Mouse (Mus musculus): ENCODE results near the gene Spats2.

DNA sequence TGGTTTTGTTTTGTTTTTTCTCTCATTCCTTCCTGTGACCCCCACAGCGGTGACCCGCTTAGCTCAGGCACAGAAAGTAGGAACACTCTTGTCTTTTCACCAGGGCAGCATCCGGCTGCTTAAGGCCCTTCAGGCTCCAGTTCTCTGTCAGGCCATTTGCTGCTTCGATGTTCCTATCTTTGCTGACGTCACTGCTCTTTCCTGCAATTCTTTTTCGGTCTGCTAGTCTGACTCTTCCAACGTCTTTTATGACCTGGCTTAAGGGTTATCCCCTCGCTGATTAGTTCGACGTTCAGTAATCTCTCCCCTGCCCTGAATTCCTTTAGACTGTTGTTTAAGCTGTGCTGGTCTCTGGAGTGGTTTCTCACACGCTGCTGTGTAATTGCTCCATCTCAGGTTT lies 9.2 kb upstream of the Spats2 start:
- TF ChIP-seq TCF12 (IDR thresholded peaks at IDR 0.05; ENCODE audit: insufficient read depth, poor library complexity, severe bottlenecking): no peak
- no peak for TF ChIP-seq MYOD1 (IDR thresholded peaks at IDR 0.05; ENCODE audit: control insufficient read depth in 1 of 3, insufficient read length in 2 of 3, low read depth in 2 of 3)
- TF ChIP-seq POLR2A (IDR thresholded peaks at IDR 0.05; ENCODE audit: insufficient read length, low read depth): no peak
- no peak for TF ChIP-seq TCF3 (IDR thresholded peaks at IDR 0.05; ENCODE audit: insufficient read length, low read depth)
- TF ChIP-seq MAX (IDR thresholded peaks at IDR 0.05; ENCODE audit: low read depth): no peak
- TF ChIP-seq CEBPB (IDR thresholded peaks at IDR 0.05; ENCODE audit: insufficient read depth, poor library complexity, severe bottlenecking): no peak
- no peak for TF ChIP-seq E2F4 (IDR thresholded peaks at IDR 0.05; ENCODE audit: insufficient read depth)
